Comparison of ENCODE assay signal across 23 mouse cellular contexts in genomic region chr1:182159575-182159974, GRCm38 (mm10). TPM values are rescaled to one million over a fixed set of nuclear protein-coding genes. Genes with fewer than 3 reads are reported as not detected.
"Had no signal": no experiment of that assay in that cellular context is flagged by ENCODE, and none has a peak within 500 bp of the region (broad histone marks: within the 10 kb centered on the region; RNA-seq: fewer than 3 reads in every experiment).

No protein-coding gene starts in this region.

- DNase-seq: kidney, adult 18-20 months; kidney, adult 9 months; kidney, postnatal 14 days; kidney, postnatal 4 days; liver; lung, adult 18-20 months; lung, postnatal 14 days; lung, postnatal 4 days; midbrain, embryonic 14.5 days had no signal

- H3K4me3 ChIP-seq: limb, embryonic 13.5 days; liver, embryonic 12.5 days; liver, embryonic 15.5 days; lung, embryonic 15.5 days had no signal

- H3K9me3 ChIP-seq: limb, embryonic 13.5 days; liver, embryonic 12.5 days; liver, embryonic 15.5 days; lung, embryonic 15.5 days had no signal

- H3K36me3 ChIP-seq: limb, embryonic 13.5 days; liver, embryonic 12.5 days; liver, embryonic 15.5 days; lung, embryonic 15.5 days had no signal

- H3K4me1 ChIP-seq: limb, embryonic 13.5 days; liver, embryonic 12.5 days; liver, embryonic 15.5 days; lung, embryonic 15.5 days had no signal

- H3K27ac ChIP-seq: limb, embryonic 13.5 days; liver, embryonic 12.5 days; liver, embryonic 15.5 days; lung, embryonic 15.5 days; stomach, postnatal 0 days had no signal

- H3K27me3 ChIP-seq: limb, embryonic 13.5 days; liver, embryonic 12.5 days; liver, embryonic 15.5 days; lung, embryonic 15.5 days had no signal

RNA-seq across cellular contexts. Expression of gene Vmn1r1, which starts 4.7 kb away (rescaled TPM):
- polyA plus RNA-seq: intestine, embryonic 16.5 days; kidney, embryonic 16.5 days; limb, embryonic 13.5 days; liver, embryonic 12.5 days; liver, embryonic 15.5 days; lung, embryonic 15.5 days; midbrain, embryonic 11.5 days; midbrain, embryonic 14.5 days; midbrain, postnatal 0 days; neural tube, embryonic 11.5 days; neural tube, embryonic 14.5 days; small intestine, adult 2 months; spleen, adult 2 months; stomach, embryonic 14.5 days; stomach, postnatal 0 days had no signal
